Mouse (Mus musculus) colon, adult 2 months (tissue): ENCODE results near the gene Cyp3a41a. TPM values are rescaled to one million over a fixed set of nuclear protein-coding genes. Genes with fewer than 3 reads are reported as not detected.

Experiments
- polyA plus RNA-seq: library from polyadenylated mRNA; depleted of rRNA; stranded (reverse); fragments of >200 nt; gene quantifications from 2 replicates; pipeline ENCODE4 v1.2.3, GENCODE M21; 2012; rRNA removed

The Cyp3a41a gene
- polyA plus RNA-seq, result not detected in 2 replicates

DNA sequence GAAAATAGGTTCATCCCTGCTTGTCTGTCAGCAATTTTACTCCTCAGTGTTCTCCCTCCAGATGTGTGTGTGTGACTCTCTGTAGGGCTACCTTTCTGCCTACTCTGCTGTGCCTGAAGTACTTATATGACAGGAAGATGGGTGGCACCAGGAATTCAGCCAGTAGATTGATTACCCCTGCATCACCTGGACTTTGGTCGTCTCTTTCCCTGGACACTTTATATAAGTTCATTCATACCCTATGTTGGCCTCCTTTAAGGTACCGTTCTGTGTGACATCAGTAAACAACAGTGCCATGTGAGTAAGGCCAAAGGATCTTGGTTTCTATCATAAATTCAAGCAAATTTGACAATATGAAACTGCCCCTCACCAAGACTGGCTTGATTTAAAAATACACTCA lies at the start of gene Cyp3a41a:
TSS of gene Cyp3a41a (minus strand) at position 101 of the 400 bp plus-strand sequence.

Other genes with a start within 250 kb of the Cyp3a41a start
- gene Cyp3a41b, start 135.4 kb downstream of the Cyp3a41a start, polyA plus RNA-seq, result not detected in 2 replicates
- gene Cyp3a44, start 85.7 kb upstream of the Cyp3a41a start, polyA plus RNA-seq, result 0.07 TPM in 1 of 2 replicates, not detected in the other
- gene Cyp3a11, start 159.8 kb upstream of the Cyp3a41a start, polyA plus RNA-seq, result 0.06 TPM in 2 replicates